Mouse (Mus musculus): ENCODE results near the gene Spint2. TPM values are rescaled to one million over a fixed set of nuclear protein-coding genes. Genes with fewer than 3 reads are reported as not detected.
"Not testable (repeated sequence)": the region's sequence is repeated elsewhere in the genome, so short reads cannot be mapped to it uniquely, and the experiment has no call there.

Spint2 gene
- total RNA-seq, 2 experiments from 2014 or later = 25.3 to 31.0 TPM

GRCm38 (mm10) chr7:29246015-29246414 is 35.7 kb downstream of the Spint2 start:
- no peak for DNase-seq (ENCODE audit: low spot score in 2 of 2)

GRCm38 (mm10) chr7:29244732-29245416 is 36.8 kb downstream of the Spint2 start:
- no peak for DNase-seq (ENCODE audit: low spot score in 2 of 2)

GRCm38 (mm10) chr7:29238019-29238967 is 43.4 kb downstream of the Spint2 start, which contains the start of gene Yif1b:
Yif1b (plus strand) TSS chr7:29238329.
- DNase-seq (ENCODE audit: low spot score in 2 of 2) = peak; percentile 95 to 96

- DNase-seq (ENCODE audit: low spot score in 2 of 2) = peak in 1 of 2 experiments; percentile 26
These were observed 44.1 kb downstream of the Spint2 start for GRCm38 (mm10) chr7:29237596-29237995.

- DNase-seq (ENCODE audit: low spot score in 2 of 2) = no peak
These were observed 45.1 kb downstream of the Spint2 start for GRCm38 (mm10) chr7:29236593-29236992.

GRCm38 (mm10) chr7:29234661-29235060 is 47.1 kb downstream of the Spint2 start:
- DNase-seq (ENCODE audit: low spot score in 2 of 2) = peak in 1 of 2 experiments; percentile 25

- no peak for DNase-seq (ENCODE audit: low spot score in 2 of 2)
These were observed 48.0 kb downstream of the Spint2 start for GRCm38 (mm10) chr7:29233745-29234144.

GRCm38 (mm10) chr7:29232247-29233013 is 49.3 kb downstream of the Spint2 start, which contains the start of gene Kcnk6:
Kcnk6 (minus strand) TSS chr7:29232515.
- peak; percentile 33 to 48 for DNase-seq (ENCODE audit: low spot score in 2 of 2)

- DNase-seq (ENCODE audit: low spot score in 2 of 2) = no peak
These were observed 50.2 kb downstream of the Spint2 start for GRCm38 (mm10) chr7:29231517-29231916.

GRCm38 (mm10) chr7:29230560-29230959 is 51.2 kb downstream of the Spint2 start:
- no peak for DNase-seq (ENCODE audit: low spot score in 2 of 2)

GRCm38 (mm10) chr7:29228202-29228601 is 53.5 kb downstream of the Spint2 start:
- DNase-seq (ENCODE audit: low spot score in 2 of 2) = no peak

GRCm38 (mm10) chr7:29225520-29225919 is 56.2 kb downstream of the Spint2 start:
- no peak for DNase-seq (ENCODE audit: low spot score in 2 of 2)

- no peak for DNase-seq (ENCODE audit: low spot score in 2 of 2)
These were observed 56.8 kb downstream of the Spint2 start for GRCm38 (mm10) chr7:29224756-29225394.

GRCm38 (mm10) chr7:29214846-29215245 is 66.9 kb downstream of the Spint2 start:
- DNase-seq (ENCODE audit: low spot score in 2 of 2) = no peak

GRCm38 (mm10) chr7:29214236-29214635 is 67.5 kb downstream of the Spint2 start:
- DNase-seq (ENCODE audit: low spot score in 2 of 2) = no peak

- DNase-seq (ENCODE audit: low spot score in 2 of 2) = peak in 1 of 2 experiments; percentile 31
These were observed 68.0 kb downstream of the Spint2 start, which contains the start of gene Catsperg1 for GRCm38 (mm10) chr7:29213675-29214082. Catsperg1 (minus strand) TSS chr7:29214035.

GRCm38 (mm10) chr7:29212775-29213560 is 68.7 kb downstream of the Spint2 start:
- DNase-seq (ENCODE audit: low spot score in 2 of 2) = not testable (repeated sequence)

- no peak for DNase-seq (ENCODE audit: low spot score in 2 of 2)
These were observed 69.4 kb downstream of the Spint2 start for GRCm38 (mm10) chr7:29212199-29212765.

Data from layer of hippocampus, postnatal 10 days (tissue).